In genomic region chr12:21204701-21205312, GRCm38 (mm10) we compare ENCODE assay signal across 8 mouse cellular contexts.
DNase-seq lines count a peak whose midpoint lies in the region; ATAC-seq lines count a peak whose summit lies in the region.

No protein-coding gene starts in this region.

- WGBS in intestine, embryonic 14.5 days = 43% methylated on average over 11 of the region's 11 CpGs

- no peak overlapping the region for H3K4me2 ChIP-seq in intestine, embryonic 14.5 days (ENCODE audit: low read length)

- no peak overlapping the region for H3K4me3 ChIP-seq in intestine, embryonic 14.5 days (ENCODE audit: low read depth, low read length)

- DNase-seq in layer of hippocampus, adult 9-11 months = peak; percentile 43
- DNase-seq in layer of hippocampus, adult 8-10 months (ENCODE audit: low spot score in 2 of 2) = no peak
- peak; percentile 56 for DNase-seq in adrenal gland, postnatal 10 days
- peak; percentile 37 to 54 for DNase-seq in gastrocnemius, postnatal 4 days (ENCODE audit: low spot score in 2 of 2)
- no peak for DNase-seq in intestine, embryonic 14.5 days (ENCODE audit: low spot score)
- peak; percentile 49 for DNase-seq in lung, postnatal 25 days (ENCODE audit: low spot score)
- no peak for DNase-seq in yolk sac, embryonic 10.5 days (ENCODE audit: low spot score)

- H3K27ac ChIP-seq in intestine, embryonic 14.5 days (ENCODE audit: low read depth) = peak overlapping the region; percentile 40

- peaks cover 18% of the 10 kb centered on the region for H3K36me3 ChIP-seq in intestine, embryonic 14.5 days (ENCODE audit: control insufficient read depth, insufficient read depth, low read length)

- peaks cover 22% of the 10 kb centered on the region for H3K4me1 ChIP-seq in intestine, embryonic 14.5 days (replicated peaks; ENCODE audit: control insufficient read depth, insufficient read depth, low read length)

- no peaks in the 10 kb centered on the region for H3K9me3 ChIP-seq in intestine, embryonic 14.5 days (ENCODE audit: control insufficient read depth, low read length)

- no peak overlapping the region for H3K9ac ChIP-seq in intestine, embryonic 14.5 days (ENCODE audit: low read length)

- peak; percentile 36 for ATAC-seq in intestine, embryonic 14.5 days (replicated peaks; ENCODE audit: low FRiP score, low TSS enrichment, low read depth)
- ATAC-seq in inflammation-experienced regulatory T-cells, adult 6 months = no peak

- H3K27me3 ChIP-seq in intestine, embryonic 14.5 days (replicated peaks; ENCODE audit: control insufficient read depth, insufficient read depth, low read length) = no peaks in the 10 kb centered on the region

Comparison
In these comparisons a context has a peak if more than half of its experiments do, and no peak if none do; other contexts are left out.
1. DNase-seq: peak in layer of hippocampus, adult 9-11 months (single experiment), adrenal gland, postnatal 10 days (single experiment), gastrocnemius, postnatal 4 days (2 of 2) and lung, postnatal 25 days (single experiment); none in layer of hippocampus, adult 8-10 months (0 of 2), intestine, embryonic 14.5 days (single experiment) and yolk sac, embryonic 10.5 days (single experiment).